Mouse (Mus musculus): Measurements from ENCODE around the gene Epb41l5.

DNA sequence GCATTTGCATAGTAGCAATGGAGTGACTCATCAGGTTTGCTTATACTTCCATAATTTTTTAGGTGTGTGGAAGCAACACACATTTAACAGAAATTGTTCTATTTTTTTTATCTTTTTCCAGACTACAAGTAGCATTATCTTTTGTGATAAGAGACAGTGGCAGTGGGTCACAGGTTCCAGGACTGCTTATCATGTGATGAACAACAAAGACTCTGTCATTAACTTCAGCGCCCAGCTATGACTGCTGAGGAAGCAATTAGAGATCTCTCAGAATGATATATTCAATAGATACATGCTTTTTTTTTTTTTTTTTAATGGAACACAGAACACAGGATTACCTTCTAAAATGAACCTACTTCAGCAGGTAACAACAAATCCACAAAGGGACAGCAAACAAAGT, 18.4 kb downstream of the Epb41l5 start:
- TF ChIP-seq CTCF (IDR thresholded peaks at IDR 0.05; ENCODE audit: low read depth) (no peak), EP300 (IDR thresholded peaks at IDR 0.05; ENCODE audit: low read depth) (no peak)

Measured in liver, embryonic 14.5 days (tissue).